Mouse (Mus musculus) lung, embryonic 16.5 days (tissue): ENCODE data around the gene Tent4a. TPM values are rescaled to one million over a fixed set of nuclear protein-coding genes. Genes with fewer than 3 reads are reported as not detected.

Source experiments
- polyA plus RNA-seq: library from polyadenylated mRNA; unstranded; fragments of >200 nt; fragmentation: Nextera tagmentation; extraction: Ambion mirVana; gene quantifications from 2 replicates; pipeline ENCODE4 v1.2.1, GENCODE M21; 2015

The Tent4a gene
- polyA plus RNA-seq, 1 experiment from 2014 or later = 5.1 TPM

Other genes starting within 250 kb of the Tent4a start
- gene Nsun2, start 871 bp downstream of the Tent4a start, polyA plus RNA-seq = 86.6 and 89.2 TPM in 2 replicates
- 22.3 and 23.0 TPM in 2 replicates for gene Srd5a1, start 76.8 kb upstream of the Tent4a start, polyA plus RNA-seq
- gene Ube2ql1, start 205.3 kb upstream of the Tent4a start, polyA plus RNA-seq = 0.09 and 0.28 TPM in 2 replicates